7 mouse cellular contexts compared by ENCODE assay signal in genomic region chr4:82538069-82538811, GRCm38 (mm10).
DNase-seq lines count a peak whose midpoint lies in the region; ATAC-seq and TF ChIP-seq lines count a peak whose summit lies in the region.

No protein-coding gene starts in this region.

- H3K9me3 ChIP-seq in heart, embryonic 11.5 days (replicated peaks; ENCODE audit: control insufficient read depth, low read length): no peaks in the 10 kb centered on the region
- no peaks in the 10 kb centered on the region for H3K9me3 ChIP-seq in kidney, postnatal 0 days (replicated peaks; ENCODE audit: low read length)

- TF ChIP-seq CTCF in kidney, postnatal 0 days (IDR thresholded peaks at IDR 0.05; ENCODE audit: low read depth): no peak

- ATAC-seq in heart, embryonic 11.5 days (replicated peaks; ENCODE audit: insufficient number of reproducible peaks, low FRiP score, low TSS enrichment): no peak
- ATAC-seq in kidney, postnatal 0 days (replicated peaks; ENCODE audit: low FRiP score, low read depth): no peak

- no peaks in the 10 kb centered on the region for H3K36me3 ChIP-seq in heart, embryonic 11.5 days (ENCODE audit: control insufficient read depth, insufficient read depth, low read length)
- no peaks in the 10 kb centered on the region for H3K36me3 ChIP-seq in kidney, postnatal 0 days (ENCODE audit: insufficient read depth, low read length)

- H3K9ac ChIP-seq in heart, embryonic 11.5 days (ENCODE audit: low read depth, low read length): peak overlapping the region; percentile 80
- H3K9ac ChIP-seq in kidney, postnatal 0 days (ENCODE audit: low read depth, low read length): no peak overlapping the region

- peak overlapping the region; percentile 95 for H3K4me2 ChIP-seq in heart, embryonic 11.5 days
- H3K4me2 ChIP-seq in kidney, postnatal 0 days (ENCODE audit: low read length): peak overlapping the region; percentile 82

- H3K27ac ChIP-seq in heart, embryonic 11.5 days (ENCODE audit: low read depth, low read length): no peak overlapping the region
- no peak overlapping the region for H3K27ac ChIP-seq in kidney, postnatal 0 days

- peaks cover 22% of the 10 kb centered on the region for H3K4me1 ChIP-seq in heart, embryonic 11.5 days (ENCODE audit: control insufficient read depth, insufficient read depth, low read length)
- peaks cover 11% of the 10 kb centered on the region; the same call in 1 of the 2 replicates for H3K4me1 ChIP-seq in kidney, postnatal 0 days (replicated peaks; ENCODE audit: insufficient read depth, low read length)

- peaks cover 2% of the 10 kb centered on the region; the same call in 1 of the 2 replicates for H3K27me3 ChIP-seq in heart, embryonic 11.5 days (ENCODE audit: control insufficient read depth, insufficient read depth, low read length)
- H3K27me3 ChIP-seq in kidney, postnatal 0 days (ENCODE audit: insufficient read depth, low read length): peaks cover 43% of the 10 kb centered on the region

- WGBS in heart, embryonic 11.5 days (ENCODE audit: insufficient replicate concordance): under 1% methylated on average over 30 of the region's 30 CpGs
- 2% methylated on average over 30 of the region's 30 CpGs for WGBS in kidney, postnatal 0 days

- peak; percentile 51 for DNase-seq in Muller cell, postnatal 12 days (ENCODE audit: inconsistent ontology term)
- peak; percentile 61 to 76 for DNase-seq in cerebellum, postnatal 14 days
- peak; percentile 39 for DNase-seq in kidney, postnatal 0 days (ENCODE audit: low spot score)
- DNase-seq in lung, postnatal 25 days (ENCODE audit: low spot score): peak; percentile 40
- no peak for DNase-seq in MN1 (ENCODE audit: low spot score)
- DNase-seq in frontal cortex, postnatal 14 days (ENCODE audit: low spot score in 2 of 2): no peak

- peak overlapping the region; percentile 50 for H3K4me3 ChIP-seq in heart, embryonic 11.5 days (ENCODE audit: low read depth, low read length)
- H3K4me3 ChIP-seq in kidney, postnatal 0 days (replicated peaks; ENCODE audit: low read depth, low read length): peak overlapping the region; percentile 38

Comparison
In these comparisons a context has a peak if more than half of its experiments do, and no peak if none do; other contexts are left out.
1. DNase-seq: peak in Muller cell, postnatal 12 days (single experiment), cerebellum, postnatal 14 days (2 of 2), kidney, postnatal 0 days (single experiment) and lung, postnatal 25 days (single experiment); none in MN1 (single experiment) and frontal cortex, postnatal 14 days (0 of 2).